Mouse (Mus musculus) embryo, embryonic 10 days (tissue): ENCODE data around the gene Sypl.
A peak's percentile ranks its signal among the peaks of the same experiment; 100 is the strongest.
"Not testable (repeated sequence)": the region's sequence is repeated elsewhere in the genome, so short reads cannot be mapped to it uniquely, and the experiment has no call there.

Experiments
- DNase-seq: peaks from one replicate; pipeline ENCODE4 v3.0.0-alpha.2; 2015; ENCODE audit warnings: low spot score

The Sypl gene

DNA sequence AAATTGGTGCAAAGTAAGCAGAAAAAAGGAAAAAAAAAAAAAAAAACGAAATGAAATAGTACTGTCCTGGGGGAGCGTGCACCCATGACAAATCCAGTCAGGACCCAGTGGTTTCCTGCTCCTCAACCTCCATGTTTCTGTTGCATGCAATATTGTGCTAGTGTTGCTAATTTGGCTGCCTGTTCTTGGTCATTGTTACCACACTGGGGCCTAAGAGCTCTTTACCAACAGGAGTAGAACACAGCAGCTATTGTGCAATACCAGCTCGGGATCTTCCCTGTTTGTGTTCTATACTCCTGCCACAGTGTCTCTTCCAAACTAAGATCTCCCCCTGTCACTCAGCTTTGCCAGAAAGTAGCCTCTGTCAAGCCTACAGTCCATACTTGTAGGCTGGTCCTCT lies 9.7 kb upstream of the Sypl start:
- no peak for DNase-seq

DNA sequence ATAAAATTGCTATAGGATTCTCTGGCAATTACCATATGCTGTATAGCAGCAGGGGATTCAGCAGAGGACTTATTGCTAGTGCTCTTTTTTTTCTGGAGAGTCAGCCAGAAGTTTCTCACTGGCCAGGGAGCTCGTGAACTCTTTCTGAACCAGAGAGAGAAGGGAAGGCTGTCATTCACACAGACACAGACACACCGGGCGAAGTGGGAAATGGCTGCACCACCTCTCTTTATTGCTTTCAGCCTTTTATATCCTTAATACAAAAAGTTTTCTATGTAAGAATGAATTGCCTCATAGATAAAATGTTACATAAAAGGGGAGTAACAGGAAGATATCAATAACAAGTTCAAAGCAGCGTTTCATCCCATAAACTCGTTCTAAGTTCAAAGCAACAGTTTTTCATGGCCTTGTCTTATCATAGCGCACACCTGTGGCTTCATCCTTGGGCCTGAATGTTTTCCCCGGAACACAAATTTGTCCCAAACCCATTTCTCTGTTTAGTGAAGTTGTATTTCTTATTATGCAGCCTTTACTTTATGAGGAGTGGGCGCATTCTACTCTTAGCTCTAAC lies 8.7 kb upstream of the Sypl start:
- no peak for DNase-seq

DNA sequence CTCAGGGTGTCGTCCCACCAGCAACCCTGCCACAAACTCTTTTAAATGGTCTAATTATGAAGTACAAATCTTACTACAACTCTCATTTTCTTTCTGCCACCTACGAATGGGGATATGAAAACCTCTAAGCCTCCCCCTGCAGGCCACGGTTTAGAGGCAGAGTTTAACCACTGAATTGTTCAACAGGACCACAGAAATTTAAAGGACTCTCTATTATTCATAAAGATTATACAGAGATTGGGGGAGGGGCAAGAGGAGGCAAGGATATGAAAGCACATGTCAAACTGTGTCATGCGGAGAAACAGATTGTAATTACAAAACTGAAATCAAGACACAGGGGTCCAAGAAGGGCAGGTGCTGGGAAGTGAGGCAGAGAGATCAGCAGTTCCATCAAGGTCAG lies 7.3 kb upstream of the Sypl start:
- no peak for DNase-seq

DNA sequence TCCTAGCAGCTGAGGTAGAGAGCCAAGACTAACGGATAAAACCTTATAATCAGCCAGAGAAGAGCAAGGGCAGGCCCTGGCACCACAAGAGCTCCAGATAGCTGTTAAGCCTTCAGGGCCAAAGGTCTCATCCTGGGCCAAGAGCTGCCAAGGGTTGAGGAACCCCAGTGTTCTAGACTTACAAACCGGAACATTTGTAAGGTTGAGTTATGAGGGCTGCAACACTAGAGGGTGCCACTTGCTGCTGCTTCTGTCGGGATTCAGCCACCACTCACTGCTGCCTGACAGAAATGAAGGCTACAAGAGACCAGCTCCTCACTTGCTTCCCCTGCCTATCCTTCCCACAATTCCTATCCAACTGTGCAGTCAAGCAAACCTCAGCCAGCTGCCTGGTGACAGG lies 1.3 kb upstream of the Sypl start:
- DNase-seq, result peak; percentile 52

DNA sequence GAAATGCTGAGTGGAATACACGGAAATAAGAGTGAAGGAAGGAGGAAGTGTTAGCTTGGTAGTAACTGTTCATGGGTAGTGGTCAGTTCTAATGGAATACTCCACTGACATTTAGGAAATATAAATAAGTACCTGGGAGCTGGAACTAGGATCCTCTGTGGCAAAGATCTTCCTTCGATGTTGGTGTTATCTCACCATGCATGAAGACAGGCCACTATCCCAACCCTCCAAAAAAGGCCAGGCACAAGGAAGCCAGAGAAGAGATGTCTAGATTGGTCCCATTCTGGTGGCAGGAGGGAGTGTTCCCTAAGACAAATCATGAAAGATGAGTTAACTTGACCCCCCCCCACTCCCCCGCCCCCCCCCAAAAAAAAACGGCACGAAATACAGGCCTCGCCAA lies 625 bp upstream of the Sypl start:
- DNase-seq, result no peak

DNA sequence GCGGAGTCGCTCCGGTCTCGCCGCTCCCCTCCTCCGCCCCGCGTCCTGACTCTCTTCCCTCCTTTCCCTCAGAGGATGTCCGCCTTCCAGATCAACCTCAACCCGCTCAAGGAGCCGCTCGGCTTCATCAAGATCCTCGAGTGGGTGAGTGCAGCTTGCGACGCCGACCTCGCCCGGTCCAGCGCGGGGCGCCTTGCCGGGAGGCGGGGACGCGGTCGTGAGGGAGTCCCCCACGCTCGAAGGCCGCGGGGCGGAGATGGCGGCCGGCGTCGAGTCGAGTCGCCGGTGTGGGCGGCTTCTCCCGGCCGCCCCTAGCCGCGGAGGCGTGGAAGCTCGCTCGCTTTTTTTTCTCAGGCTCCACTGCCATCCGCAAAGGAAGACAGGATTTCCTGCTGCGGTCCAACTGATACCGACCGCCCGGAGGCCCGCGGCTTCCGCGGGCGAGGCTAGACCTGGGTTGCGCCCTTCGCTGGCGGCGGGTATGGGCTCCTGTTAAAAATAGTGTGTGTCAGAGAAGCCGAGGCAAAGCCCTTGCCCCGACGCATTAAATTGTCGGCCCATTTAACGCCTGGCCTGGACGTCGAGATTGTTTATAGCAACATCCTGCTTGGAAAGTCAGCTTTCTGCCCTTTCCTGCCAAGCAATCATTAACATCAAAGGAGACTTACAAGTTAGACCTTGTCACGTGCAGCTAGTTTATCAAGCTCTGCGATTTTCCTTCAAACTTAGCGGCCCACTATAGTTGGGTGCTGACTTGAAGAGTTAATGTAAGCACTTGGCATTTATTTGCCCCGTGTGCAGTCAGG lies 728 bp downstream of the Sypl start:
- peak; percentile 67 for DNase-seq

DNA sequence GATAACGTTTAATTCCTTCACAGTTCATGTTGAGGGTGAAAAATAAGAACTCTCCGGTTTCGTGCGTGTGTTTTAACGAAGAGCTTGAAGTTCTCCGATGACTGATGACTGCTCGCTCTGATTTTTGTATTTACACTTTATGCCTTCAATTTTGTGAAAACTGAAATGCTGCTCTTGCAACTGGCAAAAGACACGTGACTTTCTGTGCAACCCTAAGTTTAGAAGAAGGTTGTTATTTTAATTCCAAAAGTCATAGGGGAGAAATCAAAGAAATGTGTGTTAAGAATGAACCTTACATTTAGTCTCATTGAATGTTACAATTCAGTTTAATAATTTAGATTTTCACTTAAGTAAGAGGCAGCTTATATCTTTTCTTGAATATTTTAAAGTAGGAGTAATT lies 1.3 kb downstream of the Sypl start:
- DNase-seq, result no peak

DNA sequence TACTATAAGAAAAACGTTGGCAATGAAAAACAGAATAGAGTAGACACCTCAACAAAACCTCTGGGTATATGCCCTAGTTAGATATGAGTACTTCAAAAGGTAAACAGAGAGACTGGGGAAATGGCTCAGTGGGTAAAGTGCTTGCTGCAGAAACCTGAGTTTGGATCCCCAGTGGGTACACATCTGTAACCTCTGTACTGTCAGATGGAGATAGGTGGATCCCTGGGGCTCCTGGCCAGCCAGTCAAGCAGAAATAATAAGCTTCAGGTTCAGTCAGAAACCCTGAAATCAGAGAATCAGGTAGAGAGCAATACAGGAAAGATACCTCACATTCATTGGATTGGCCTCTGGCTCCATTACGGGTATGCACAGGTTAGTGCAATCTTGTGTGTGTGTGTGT lies 3.5 kb downstream of the Sypl start:
- DNase-seq, result no peak

DNA sequence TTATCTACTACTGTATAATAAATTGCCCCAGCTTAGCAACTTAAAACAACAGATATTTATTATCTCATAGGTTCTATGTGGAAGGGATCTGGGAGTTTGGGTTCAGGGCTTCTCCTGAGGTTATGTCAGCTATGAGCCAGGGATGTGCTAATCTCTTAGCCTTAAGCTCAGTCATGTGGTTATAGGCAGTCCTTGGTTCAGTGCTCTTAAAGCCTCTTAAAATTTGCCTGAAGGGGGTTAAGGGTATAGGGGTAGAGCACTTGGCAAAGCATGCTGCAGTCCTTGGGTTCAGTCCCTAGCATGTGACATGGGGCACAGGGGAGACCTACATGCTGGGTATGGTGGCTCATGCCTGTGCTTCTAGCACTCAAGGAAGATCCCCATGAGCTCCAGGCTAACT lies 8.4 kb downstream of the Sypl start:
- no peak for DNase-seq

DNA sequence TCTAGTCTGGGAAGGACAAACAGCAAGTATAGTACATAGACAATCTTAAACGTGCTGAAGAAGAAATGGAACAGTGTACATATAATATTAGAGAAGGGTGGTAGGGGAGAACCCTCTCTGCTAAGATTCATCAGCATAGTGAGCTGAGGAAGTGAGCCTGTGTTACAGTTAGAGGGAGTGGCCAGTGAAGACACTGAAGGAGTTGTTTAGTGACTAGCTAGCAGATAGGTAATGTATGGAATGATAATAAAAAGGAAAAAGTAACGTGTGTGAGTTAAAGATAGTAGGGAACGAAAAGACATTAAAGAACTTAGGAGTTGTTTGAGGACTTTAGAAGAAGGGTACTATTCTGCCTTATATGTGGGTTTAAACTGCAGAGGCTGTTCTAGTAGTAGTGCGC lies 10.2 kb downstream of the Sypl start:
- no peak for DNase-seq

DNA sequence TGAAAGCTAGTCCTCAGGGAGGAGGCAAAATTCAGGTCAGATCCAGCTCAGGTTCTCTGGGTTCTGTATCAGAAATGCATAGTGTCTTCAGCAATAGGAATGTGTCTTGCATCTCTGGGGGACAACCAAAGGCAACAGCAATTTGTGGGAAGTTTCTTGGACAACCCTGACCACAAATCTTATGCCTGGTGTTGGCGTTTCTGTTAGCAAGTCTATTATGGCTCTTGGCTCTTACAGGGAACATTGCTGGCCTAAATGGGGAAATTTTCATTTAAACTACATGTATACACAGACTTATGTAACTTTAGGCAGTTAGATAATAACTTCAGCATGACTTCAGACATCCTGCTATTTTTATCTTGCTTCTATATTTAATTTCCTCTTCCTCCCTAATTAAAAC lies 18.6 kb downstream of the Sypl start:
- no peak for DNase-seq

DNA sequence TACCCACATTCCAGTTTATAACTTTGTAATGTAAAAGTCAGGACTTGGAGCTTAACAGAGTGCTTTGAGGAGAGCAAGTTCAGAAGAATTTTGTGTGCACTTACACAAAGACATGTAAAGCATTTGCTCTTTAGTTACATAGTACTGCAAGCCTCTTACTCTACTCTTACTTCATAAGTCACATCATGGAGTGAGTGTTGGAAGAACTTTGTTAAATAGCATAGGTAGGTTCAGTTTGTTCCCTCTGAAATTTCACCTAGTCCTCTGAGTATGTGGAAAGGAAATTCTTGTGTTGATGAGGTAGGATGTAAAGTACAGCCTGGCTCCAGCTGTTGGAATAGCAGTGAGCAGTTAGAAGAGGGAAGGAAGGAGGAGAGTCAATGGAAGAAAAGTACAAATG lies 21.2 kb downstream of the Sypl start:
- no peak for DNase-seq

DNA sequence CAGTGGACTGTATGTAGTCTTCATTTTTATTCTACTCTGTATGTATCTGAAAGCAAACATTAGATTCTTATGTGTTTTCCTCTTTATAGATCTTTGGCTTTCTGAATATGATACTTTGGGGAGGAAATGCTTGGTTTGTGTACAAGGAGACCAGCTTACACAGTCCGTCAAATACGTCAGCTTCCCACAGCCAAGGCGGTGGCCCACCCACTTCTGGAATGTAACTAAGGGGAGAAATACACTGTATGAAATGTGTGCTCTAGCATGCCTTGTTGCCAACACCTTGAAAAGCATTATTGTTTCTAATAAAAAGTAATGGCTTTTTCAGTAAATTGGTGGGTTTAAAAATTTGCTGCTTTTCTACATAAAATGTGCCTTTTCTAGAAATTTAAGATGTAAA lies 21.8 kb downstream of the Sypl start:
- no peak for DNase-seq

DNA sequence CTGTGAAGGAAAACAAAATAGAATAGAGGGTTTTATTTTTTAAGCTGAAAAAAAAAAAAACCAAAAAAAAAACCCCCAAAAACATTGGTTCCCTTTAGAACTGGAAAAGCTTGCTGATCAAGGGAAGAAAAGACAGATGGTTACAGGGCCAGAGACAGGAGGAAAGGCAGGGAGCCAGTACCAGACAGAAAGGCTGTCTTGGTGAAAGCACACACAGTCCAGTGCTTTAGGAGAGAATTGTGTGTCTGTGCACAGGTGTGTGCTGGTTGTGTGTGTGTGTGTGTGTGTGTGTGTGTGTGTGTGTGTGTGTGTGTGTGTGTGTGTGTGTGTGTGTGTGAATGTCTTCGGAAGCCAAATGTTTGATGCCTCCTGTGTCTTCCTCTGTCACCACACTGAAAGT lies 28.9 kb downstream of the Sypl start:
- DNase-seq, result no peak

DNA sequence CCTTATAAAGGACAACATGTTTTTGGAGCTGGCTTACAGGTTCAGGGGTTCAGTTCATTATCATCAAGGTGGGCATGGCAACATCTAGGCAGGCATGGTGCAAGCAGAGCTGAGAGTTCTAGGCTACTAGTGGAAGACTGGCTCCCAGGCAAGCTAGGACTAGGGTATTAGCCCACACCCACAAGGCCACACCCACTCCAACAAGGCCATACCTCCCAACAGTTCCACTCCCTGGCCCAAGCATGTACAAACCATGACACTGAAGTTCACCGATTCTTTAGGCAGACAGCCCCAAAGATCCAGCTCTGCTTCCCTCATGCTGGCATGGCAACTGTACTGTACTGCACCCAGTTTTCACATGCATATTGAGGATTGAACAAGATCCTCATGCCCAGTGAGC lies 29.4 kb downstream of the Sypl start:
- DNase-seq, result no peak

DNA sequence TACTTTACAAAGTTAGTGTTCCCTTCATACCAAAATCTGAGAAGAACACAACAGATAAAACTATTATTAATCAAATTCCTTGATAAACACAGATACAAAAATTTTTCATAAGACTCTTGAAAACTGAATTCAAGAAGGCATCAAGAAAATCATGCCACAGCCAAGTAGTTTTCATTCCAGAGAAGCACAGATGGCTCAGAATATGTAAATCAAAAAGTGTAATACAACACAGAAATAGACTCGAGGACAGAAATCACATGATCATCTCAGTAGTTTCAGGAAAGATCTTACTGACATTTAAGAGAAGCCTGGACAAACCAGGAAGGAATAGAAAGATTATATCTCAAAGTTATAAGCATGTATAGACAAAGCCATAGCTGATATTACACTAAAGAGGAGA lies 32.6 kb downstream of the Sypl start:
- no peak for DNase-seq

DNA sequence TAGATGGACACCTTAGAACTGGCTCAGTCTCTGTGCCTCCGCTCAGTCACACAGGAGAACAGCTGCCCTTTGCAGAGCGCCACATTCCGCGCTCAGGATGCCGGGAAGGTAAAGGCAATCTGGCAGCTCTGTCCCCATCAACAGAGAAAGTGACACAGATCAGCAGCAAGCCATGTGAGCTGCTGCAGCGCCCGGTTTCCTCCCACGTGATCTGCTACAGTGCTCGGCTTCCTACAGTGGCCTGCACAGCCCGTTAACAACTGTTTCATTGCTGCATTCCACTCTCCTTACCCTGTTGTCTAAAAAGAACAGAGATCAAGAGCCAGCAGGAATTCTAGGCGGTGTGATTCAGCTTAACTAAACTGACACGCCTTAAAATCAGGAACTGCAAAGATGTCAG lies 36.0 kb downstream of the Sypl start:
- DNase-seq, result no peak

DNA sequence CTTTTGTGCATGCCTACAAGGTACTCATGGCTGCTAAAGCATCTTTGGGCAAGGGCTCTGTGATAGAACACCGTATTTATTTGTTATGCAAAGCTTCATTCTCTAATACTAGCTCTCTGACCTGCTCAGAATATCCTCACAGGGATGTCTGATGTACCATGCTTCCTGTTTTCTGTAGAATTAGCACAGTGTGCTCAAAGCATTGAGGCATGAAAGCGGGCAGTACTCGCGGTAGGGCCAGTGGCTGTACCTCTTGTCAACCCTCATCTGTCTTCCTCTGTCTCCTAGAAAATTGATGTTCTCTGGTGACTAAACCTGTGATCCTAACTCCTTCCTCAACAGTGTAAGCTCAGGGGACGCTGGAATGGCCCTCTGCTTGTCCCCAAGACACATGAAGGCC lies 40.4 kb downstream of the Sypl start:
- no peak for DNase-seq

DNA sequence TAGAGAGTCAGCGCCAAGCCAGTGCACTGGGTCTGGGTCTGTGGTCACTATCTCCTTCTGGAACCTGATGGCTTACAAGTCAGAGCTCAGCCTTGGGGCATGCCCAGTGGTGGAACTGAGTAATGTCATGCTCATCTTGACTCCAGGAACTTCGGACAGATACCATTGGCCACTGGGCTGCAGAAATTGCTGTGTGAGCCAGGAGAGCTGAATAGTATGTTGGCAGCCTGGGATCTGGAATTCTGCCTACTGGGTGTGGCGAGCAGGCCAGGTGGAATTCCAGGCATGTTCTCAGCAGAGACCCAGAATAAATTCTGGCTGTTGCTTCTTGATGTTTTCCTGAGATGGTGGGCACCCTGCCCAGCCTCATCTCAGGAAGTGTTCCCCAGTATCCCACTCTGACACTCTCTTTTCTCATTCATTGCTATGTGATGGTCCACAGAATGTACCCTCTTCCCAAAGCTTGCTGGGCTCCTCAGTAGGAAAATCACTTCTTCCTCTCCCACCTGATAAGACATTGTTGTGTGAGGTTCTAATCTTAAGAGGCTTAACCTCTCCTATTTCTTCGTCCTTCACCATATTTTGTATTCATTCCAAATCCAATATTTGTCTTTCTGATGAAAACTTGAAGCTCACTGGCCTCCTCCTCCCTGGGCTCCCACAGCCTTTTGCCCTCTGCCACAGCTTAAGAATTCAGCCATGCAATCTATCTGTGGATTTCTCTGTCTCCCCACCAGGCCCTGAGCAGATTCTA lies 41.6 kb downstream of the Sypl start:
- no peak for DNase-seq

DNA sequence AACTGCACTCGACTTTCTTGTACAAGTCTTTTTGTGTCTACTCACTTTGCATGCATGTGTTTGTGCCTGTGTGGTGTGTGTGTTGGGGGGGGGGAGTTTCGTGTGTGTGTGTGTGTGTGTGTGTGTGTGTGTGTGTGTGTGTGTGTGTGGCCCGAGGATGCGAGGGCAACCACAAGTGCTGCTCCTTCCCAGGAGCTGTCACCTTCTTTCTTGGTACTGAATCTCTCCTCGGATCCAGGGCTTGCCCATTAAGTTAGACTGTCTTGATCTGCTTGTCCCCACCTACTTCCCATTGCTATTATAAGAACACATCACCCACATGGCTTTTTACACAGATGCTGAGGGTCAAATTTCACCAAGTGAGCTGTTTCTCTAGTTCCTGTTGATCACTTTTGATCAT lies 45.1 kb downstream of the Sypl start:
- DNase-seq, result no peak

DNA sequence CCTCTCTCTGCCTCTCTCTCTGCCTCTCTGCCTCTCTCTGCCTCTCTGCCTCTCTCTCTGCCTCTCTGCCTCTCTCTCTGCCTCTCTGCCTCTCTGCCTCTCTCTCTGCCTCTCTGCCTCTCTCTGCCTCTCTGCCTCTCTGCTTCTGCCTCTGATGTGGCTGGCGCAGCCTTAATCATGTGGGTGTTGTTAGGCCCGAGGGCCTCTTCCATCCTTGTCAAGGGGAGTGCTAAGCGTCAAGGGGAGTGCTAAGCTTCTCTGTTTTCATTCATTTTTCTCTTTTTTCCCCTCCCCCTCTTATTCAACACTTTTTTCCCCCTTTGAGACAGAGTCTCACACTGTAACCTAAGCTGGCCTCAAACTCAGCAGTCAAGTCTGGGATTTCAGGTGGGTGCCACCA lies 46.1 kb downstream of the Sypl start:
- DNase-seq, result not testable (repeated sequence)

DNA sequence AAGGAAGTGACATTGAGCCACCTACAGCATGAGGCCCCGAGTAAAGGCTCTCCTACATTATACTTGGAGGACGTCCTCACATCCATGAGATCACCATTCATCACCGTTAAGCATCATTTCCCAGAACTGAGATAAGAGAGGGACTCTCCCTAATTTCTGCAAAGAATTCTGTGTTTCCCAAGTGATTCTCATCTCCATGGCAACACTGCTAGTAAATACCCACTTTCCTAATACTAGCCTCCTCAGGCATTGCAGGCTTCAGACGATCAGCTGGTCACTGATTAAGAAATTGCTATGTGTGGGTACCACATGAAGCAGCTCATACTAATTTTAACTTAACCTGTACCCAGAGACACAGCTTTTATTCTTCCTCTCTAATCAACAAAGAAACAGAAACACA lies 46.7 kb downstream of the Sypl start:
- DNase-seq, result no peak

DNA sequence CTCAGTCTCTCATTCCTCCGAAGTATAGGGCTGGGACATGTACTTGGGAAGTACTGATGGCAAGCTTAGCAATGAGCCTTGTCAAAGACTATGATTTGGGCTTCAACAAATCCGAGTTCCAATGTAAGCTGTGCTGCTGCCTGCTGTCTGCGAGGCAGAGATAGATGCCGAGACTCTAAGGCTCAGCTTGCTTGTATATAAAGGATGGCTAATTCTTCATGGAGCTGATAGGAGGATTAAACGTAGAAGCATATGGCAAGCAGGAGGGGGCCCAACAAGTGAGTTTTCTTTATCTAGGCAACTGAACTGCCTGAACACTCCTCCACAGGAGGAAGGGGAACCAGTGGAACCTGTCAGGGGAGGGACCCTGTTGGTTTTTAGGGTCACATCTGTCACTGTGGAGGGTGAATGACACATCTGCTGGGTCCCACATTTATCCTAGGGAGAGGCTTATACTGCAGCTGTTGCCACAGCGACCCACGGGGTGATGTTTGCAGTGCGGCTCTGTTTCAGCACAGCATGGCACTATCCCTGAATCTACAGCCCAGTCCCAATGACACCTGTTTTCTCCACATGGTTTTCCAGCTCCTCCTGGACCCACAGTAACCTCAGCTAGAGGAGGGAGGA lies 49.8 kb downstream of the Sypl start:
- no peak for DNase-seq
